Mouse (Mus musculus) heart, adult 8-10 months (tissue): ENCODE measurements around the gene Slc7a6os. TPM values are rescaled to one million over a fixed set of nuclear protein-coding genes. Genes with fewer than 3 reads are reported as not detected.

ENCODE experiments used
- DNase-seq: peaks from one replicate; pipeline ENCODE4 v3.0.0; 2022; ENCODE audit warnings: low spot score
- total RNA-seq, 4 experiments: library from RNA; stranded (reverse); gene quantifications; 2 replicates each; pipeline ENCODE4 v1.2.4; 2022

Gene Slc7a6os
- total RNA-seq, 4 experiments from 2014 or later = 8.2 to 11.5 (median 10.0) TPM

DNA sequence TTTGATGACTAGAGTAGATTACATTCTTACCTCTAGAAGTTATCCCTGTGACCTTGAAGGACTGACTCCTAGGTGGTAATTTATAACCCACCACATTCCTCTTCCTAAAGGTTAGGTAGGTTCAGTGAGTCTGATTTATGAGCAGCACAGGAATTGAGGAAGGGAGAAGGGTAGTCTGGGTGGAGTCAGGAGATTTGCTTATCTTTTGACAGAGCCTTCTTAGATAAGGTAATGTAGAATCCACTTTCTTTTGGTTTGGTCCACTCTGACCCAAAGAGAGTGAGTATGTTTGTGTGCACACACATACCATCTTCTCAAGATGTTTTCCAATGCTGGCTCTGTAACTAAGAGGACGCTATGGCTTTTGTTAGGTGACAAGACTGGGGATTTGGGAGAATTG, 33.1 kb downstream of the Slc7a6os start:
- no peak for DNase-seq

DNA sequence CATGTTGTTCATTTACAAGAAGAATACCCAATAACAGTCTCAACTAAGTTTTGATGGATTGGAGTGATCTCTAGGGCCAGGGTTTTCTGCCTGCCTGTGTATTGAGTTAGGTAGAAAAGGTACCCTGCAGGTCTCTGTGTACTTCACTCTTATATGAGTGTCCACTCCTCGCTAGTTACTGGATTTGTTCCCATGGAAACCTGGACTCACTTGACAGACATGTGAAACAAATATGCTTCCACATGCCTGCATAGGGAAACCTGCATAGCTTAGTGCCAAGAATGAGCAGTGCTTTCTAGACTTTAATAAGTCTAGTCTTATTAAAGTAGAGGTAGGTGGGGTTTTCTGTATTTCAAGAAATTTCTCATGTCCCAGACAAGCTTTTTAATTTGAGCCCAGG, 33.8 kb downstream of the Slc7a6os start:
- DNase-seq = no peak

DNA sequence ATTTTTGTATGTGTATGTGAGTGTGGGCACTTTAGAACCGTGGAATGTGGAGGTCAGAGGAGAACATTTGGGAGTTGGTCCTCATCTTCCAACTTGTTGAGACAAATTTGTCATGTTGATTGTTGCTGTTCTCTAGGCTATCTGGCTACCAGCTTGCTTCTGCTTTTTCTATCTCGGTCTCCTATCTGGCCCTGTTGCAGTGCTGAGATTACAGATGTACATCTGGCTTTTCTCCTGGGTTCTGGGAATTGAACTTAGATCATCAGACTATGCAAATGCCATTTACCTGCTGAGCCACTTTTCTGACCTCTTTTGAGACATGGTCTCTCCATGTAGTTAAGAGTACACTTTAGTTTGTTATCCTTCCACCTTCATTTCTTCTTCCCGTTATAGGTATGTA, 37.2 kb downstream of the Slc7a6os start:
- DNase-seq = no peak

DNA sequence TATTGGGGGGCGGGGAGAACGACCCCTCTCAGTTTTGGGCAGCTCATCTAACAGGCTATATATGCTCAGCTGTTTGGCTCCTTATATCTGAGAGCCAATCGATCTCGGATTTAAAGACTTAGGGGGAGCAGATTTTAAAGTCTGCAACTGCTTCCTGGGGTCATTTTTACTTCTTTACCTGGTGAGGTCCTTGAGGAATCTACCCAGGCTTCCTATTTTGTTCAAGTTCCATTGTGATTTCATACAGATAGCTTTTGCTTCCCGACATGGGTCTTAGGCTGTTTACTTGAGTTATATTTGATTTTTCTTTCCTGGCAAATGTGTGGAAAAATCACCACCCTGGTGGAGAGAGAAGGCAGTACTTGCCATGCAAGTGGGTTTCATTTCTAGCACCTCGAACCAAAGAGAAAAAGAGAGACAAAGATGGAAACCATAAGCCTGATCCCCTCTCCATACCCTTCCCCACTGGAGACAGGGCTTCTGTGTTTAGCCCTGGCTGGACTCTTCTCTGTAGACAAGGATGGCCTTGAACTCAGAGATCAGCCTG, 40.7 kb downstream of the Slc7a6os start:
- DNase-seq = no peak

DNA sequence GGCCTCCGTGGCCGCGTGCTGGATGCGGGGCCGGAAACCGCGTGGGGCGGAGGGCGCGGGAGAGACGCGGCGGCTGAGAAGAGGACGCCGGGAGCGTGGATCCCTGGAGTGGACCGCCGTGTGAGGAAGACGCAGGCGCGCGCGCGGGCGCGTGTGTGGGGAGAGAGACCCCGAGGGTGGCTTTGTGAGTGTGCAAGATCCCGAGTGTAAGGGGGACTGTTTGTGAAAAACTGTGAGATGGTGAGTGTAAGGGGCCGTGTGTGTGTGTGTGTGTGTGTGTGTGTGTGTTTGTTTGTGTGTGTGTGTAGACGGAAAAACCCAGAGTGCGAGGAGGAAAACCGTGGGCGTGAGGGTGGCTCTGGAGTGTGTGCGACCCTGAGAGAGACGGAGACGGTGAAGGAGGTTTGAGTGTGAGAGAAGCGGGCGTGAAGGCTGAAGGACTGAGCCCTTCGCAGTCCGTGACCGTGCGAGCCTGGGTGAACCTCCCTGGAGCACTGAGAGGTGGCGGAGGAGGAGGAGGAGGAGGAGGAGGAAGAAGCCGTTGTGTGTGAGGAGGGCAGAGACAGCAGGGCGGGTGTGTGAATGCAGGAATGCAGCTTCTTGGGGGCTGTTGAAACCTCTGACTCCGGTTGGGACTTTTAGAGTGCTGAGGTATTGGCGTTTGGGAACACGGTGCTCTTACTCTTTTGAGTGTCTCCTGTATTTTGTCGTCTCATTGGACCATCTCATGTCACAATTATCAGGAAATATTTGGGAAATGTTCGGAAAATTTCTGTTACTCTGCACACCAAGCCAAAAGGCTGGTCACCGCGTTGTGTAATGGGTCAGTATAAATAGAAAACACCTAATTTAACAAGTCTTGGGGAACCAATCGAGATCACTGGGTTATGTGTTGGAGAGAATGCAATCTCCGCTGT, 41.5 kb downstream of the Slc7a6os start:
- DNase-seq = peak; percentile 24

DNA sequence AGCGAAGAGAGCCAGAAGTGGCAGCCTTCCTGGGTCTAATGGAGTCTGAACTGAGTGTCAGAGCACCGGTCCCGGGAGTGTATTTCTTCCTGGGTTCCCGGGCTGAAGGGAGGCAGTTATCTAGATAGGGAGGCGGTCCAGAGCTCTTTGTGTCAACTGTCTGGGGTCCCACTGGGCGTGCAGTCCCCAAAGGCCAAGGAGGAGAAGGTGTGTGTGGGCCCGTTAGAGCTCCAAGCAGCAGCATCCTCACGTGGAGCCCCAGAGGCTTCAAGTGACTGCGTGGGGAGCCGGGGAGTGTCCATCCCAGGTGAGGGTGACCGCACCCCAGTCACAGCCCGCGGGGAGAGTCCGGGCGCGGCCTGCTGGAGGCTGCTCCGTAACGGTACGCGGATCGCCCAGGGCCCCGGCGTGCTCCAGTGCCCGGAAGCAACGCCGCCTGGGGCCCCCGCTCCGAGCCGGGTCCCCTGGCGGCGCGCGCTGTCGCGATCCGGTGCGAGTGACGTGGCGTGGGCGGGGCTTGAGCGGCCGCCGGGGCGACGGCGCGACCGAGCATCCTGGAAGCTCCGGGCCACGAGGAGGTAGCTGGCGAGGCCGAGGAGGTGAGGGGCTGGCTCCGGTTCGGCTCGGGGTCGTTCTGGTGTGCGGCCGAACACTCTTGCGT, 42.2 kb downstream of the Slc7a6os start, which contains the start of gene Slc7a6:
Slc7a6 (plus strand) TSS at position 502 of the 661 bp plus-strand sequence.
- peak; percentile 78 for DNase-seq

DNA sequence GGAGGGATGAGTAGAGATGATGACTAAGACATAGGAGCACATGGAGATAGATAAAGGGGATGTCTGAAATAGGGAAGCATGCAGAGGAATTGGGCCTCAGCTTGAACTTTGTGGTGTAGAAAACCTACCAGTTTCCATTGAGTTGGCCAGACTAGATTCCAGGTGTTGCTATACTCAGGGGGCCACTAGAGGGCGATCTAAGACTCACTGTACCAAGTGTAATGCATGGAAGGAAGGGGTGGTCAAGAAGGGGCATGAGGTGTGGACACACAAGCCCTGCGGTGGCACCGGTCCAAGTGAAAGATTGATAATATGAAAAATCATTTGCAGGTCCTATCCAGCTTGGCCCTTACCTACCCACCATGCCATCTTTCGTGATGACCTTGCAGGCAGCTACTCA, 45.3 kb downstream of the Slc7a6os start:
- DNase-seq = peak; percentile 74

DNA sequence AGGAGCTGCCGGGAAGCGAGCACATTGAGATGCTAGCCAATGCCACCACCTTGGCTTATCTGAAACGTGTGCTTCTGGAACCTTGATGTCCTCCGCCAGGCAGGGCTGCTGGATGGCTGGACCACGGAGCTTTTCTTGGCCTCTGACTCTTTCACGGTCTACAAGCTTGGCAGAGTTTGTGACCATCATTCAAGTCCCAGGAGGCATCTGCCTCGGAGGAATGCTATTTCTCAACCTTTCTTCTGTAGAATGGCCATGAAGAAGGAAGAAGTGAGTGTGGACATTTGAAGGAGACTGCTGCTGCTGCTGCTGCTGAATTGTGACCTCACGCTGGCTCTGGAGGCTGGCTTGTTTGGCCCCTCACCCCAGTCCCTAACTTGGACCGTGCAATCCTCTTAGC, 47.5 kb downstream of the Slc7a6os start:
- no peak for DNase-seq

DNA sequence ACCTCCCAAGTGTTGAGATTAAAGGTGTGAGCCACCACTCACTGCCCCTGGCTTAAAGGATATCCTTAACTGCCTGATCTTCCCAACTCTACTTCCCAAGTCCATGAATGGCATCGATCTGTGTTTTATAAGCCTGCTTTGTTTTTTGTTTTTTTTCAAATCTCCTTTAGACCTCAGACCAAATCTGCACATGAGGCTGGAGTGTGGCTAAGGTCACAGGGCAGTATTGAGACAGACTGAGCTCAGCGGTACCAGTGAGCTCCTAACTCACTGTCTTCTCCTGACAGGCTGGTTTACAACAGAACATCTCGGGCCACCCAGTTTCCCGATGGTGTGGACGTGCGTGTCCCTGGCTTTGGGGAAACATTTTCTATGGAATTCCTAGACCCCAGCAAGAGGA, 50.9 kb downstream of the Slc7a6os start:
- DNase-seq = no peak

DNA sequence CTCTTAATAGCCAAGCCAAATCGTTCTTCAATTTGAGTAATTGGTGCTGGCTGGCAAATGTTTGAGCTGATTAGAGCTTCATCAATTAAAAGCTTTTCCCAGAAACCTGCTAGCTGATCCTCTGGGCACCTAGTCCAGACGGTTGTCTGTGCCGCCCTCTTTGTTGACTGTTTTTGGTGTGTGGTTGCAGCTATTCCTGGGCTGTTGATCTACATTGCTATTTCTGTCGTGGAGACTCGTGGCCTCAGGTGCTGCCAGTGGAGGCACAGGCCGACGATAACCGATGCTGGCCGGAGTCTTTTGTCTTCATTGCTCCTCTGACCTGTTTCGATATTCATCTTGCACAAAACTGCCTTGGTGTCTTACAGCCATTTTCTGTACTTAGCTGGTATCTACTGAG, 52.4 kb downstream of the Slc7a6os start:
- peak; percentile 43 for DNase-seq

DNA sequence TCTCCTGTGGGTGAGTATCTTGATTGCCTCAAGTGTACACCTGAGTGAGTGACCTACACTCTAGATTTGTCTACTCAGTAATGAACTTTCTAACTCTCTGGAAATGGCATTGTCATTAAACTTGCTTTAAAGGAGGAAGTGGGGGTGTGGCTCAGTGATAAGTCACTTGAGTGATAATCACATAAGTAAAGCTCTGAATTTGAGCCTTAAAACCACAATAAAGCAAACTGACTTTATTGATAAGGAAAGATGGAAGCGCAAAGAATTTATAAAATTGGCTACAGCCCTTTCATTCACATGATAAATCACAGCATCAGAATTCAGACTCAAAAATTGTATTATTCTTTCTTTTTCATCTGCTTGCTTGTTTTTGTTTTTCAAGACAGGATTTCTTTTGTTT, 53.3 kb downstream of the Slc7a6os start:
- no peak for DNase-seq

DNA sequence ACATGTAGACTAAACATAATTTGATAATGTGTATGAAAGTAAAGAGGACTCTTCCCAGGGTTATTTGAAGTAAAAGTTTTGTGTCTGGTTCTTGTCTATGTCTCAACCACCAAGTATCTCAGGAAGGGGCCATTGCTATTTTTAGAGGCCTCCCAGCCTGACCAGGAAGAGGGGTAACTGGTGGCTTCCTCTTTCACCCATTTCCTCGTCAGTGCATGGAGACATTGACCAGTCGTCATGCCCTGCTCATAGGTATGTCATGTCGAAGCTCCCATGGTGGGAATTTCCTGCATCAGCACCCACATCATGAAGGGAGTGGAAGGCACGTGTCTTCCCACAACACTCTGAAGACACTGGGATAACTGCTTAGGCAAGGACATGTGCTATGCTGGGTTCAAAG, 57.9 kb downstream of the Slc7a6os start:
- no peak for DNase-seq

DNA sequence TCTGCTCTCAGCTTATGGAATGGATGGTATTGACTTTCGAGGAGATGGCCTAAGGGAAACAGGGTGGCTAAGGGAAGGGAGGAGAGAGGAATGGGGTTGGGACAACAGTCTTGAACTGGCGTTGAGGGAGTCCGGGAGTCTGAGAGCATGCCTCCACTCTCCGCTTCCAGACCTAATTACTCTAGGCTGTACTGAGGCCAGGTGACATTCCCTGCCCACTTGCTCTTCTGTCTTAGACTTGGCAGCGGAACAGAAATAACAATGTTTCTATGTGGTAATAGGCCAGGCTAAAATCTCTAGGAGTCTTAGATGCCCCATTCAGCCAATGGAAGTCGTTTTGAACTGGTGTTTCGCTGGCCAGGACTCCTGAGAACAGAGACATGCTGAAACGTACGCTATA, 59.7 kb downstream of the Slc7a6os start:
- no peak for DNase-seq

Other genes with a start within 250 kb of the Slc7a6os start
- gene Slc12a4, start 244.8 kb downstream of the Slc7a6os start, total RNA-seq = 10 to 100 TPM; 39.9 to 50.4 (median 43.5) TPM
- not detected for gene Dpep3, start 231.5 kb downstream of the Slc7a6os start, total RNA-seq
- gene Dus2, start 219.6 kb downstream of the Slc7a6os start, total RNA-seq = 10 to 100 TPM in 1 of 4 experiments, 1 to 10 TPM in 3; 8.5 to 10.9 (median 8.7) TPM
- gene Dpep2nb, start 205.0 kb downstream of the Slc7a6os start, total RNA-seq = not detected
- gene Ddx28, start 199.1 kb downstream of the Slc7a6os start, total RNA-seq = 10 to 100 TPM; 11.0 to 12.4 (median 11.2) TPM
- 10 to 100 TPM; 14.1 to 19.5 (median 18.0) TPM for gene Nfatc3, start 152.1 kb downstream of the Slc7a6os start, total RNA-seq
- under 1 TPM; 0.23 to 0.81 (median 0.42) TPM for gene Esrp2, start 74.0 kb downstream of the Slc7a6os start, total RNA-seq
- 10 to 100 TPM in 1 of 4 experiments, 1 to 10 TPM in 3; 7.7 to 10.0 (median 9.4) TPM for gene Pla2g15, start 60.5 kb downstream of the Slc7a6os start, total RNA-seq
- 10 to 100 TPM in 1 of 4 experiments, 1 to 10 TPM in 3; 6.9 to 10.8 (median 9.6) TPM for gene Slc7a6, start 42.1 kb downstream of the Slc7a6os start, total RNA-seq
- 10 to 100 TPM; 26.7 to 27.7 (median 26.9) TPM for gene Prmt7, start within 50 bp of the Slc7a6os start, total RNA-seq
- 1 to 10 TPM; 2.5 to 3.2 (median 2.6) TPM for gene Smpd3, start 127.1 kb upstream of the Slc7a6os start, total RNA-seq
- 1 to 10 TPM; 2.2 to 3.6 (median 3.1) TPM for gene Zfp90, start 204.4 kb upstream of the Slc7a6os start, total RNA-seq